Mouse (Mus musculus): Measurements from ENCODE around the gene Pla2g4d. TPM values are rescaled to one million over a fixed set of nuclear protein-coding genes. Genes with fewer than 3 reads are reported as not detected.

Gene Pla2g4d
- polyA plus RNA-seq, 1 experiment from 2014 or later, result 0.45 TPM

DNA sequence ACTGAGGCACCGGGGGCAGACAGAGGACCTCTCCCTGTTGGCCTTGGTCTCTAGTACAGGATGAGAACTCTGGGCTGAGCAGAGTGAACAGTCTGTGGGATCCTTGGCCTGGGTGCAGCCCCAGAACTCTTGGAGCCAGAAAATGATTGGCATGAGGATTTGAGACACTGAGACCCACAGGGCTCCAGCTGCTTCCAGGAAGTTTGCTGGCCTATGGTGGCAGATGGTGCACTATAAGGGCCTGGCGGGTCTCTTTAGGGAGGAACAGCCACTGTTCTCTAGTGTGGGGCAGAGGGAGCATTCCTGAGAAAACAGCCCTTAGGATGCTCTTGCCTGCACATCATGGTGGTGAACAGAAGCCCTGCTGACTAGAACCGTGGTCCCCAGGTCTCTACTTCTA, 596 bp downstream of the Pla2g4d start:
- no peak overlapping the region for H3K9ac ChIP-seq
- peaks cover 7% of the 10 kb centered on the region; the same call in 1 of the 2 replicates for H3K4me1 ChIP-seq
- H3K36me3 ChIP-seq, result no peaks in the 10 kb centered on the region
- H3K4me3 ChIP-seq, result no peak overlapping the region
- H3K27me3 ChIP-seq, result no peaks in the 10 kb centered on the region
- no peak overlapping the region for H3K4me2 ChIP-seq
- ATAC-seq (ENCODE audit: insufficient number of reproducible peaks, low FRiP score, low TSS enrichment, low read depth), result no peak
- H3K9me3 ChIP-seq, result no peaks in the 10 kb centered on the region
- 69% methylated on average over 3 of the region's 3 CpGs for WGBS
- H3K27ac ChIP-seq, result no peak overlapping the region

- H3K4me3 ChIP-seq, result no peak overlapping the region
- WGBS, result 70% methylated on average over 4 of the region's 4 CpGs
- H3K4me1 ChIP-seq, result peaks cover 11% of the 10 kb centered on the region; the same call in 1 of the 2 replicates
- no peaks in the 10 kb centered on the region for H3K36me3 ChIP-seq
- no peak for ATAC-seq (ENCODE audit: insufficient number of reproducible peaks, low FRiP score, low TSS enrichment, low read depth)
- H3K27me3 ChIP-seq, result no peaks in the 10 kb centered on the region
- no peaks in the 10 kb centered on the region for H3K9me3 ChIP-seq
- no peak overlapping the region for H3K27ac ChIP-seq
- no peak overlapping the region for H3K4me2 ChIP-seq
- no peak overlapping the region for H3K9ac ChIP-seq
These were observed 3.4 kb downstream of the Pla2g4d start for GRCm38 (mm10) chr2:120285639-120286038.

GRCm38 (mm10) chr2:120284705-120285104, 4.3 kb downstream of the Pla2g4d start:
- no peak overlapping the region for H3K27ac ChIP-seq
- no peaks in the 10 kb centered on the region for H3K27me3 ChIP-seq
- no peak for ATAC-seq (ENCODE audit: insufficient number of reproducible peaks, low FRiP score, low TSS enrichment, low read depth)
- H3K36me3 ChIP-seq, result no peaks in the 10 kb centered on the region
- no peak overlapping the region for H3K9ac ChIP-seq
- no peaks in the 10 kb centered on the region for H3K9me3 ChIP-seq
- no peak overlapping the region for H3K4me3 ChIP-seq
- H3K4me1 ChIP-seq, result peaks cover 11% of the 10 kb centered on the region; the same call in 1 of the 2 replicates
- H3K4me2 ChIP-seq, result no peak overlapping the region

DNA sequence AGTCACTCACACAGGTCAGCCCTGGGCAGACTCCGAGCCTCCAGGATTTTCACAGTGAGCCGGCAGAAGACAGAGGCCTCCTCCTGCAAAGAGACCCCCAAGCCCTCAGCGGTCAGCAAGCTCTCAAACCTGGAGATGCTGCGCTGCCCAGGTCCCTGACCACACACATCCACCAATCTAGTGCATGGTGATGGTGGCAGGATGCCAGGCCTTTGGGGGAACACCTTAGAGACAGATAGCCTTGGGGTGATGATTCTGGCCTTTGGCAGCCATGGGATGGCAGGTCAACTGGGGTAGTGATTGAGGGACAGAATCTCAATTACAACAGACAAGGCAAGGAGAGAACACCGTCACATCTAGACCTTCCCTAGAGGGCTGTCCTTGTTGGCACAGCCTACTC, 4.9 kb downstream of the Pla2g4d start:
- no peaks in the 10 kb centered on the region for H3K36me3 ChIP-seq
- H3K27me3 ChIP-seq, result no peaks in the 10 kb centered on the region
- H3K9ac ChIP-seq, result no peak overlapping the region
- no peak overlapping the region for H3K4me2 ChIP-seq
- H3K27ac ChIP-seq, result no peak overlapping the region
- no peak for ATAC-seq (ENCODE audit: insufficient number of reproducible peaks, low FRiP score, low TSS enrichment, low read depth)
- H3K4me3 ChIP-seq, result no peak overlapping the region
- no peaks in the 10 kb centered on the region for H3K9me3 ChIP-seq
- WGBS, result 79% methylated on average over 5 of the region's 5 CpGs
- H3K4me1 ChIP-seq, result peaks cover 11% of the 10 kb centered on the region; the same call in 1 of the 2 replicates

DNA sequence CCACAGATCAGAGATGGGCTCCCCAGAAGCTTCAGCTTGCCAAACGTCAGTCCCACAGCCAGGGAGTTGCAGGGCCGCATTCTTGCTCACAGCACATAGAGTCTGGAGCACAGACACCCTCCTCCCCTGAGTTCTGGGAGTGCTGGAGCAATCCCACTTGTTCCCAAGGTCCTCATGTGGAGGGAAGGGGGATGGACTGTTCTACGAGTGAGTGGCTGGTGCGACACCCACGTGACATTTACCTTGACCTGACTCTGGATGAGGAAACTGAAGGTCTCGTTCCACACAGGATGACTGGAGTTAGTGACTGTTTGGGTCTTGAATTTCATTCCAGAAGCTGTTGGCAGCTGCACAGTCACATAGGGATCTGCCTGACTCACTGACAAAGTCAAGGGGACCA, 5.4 kb downstream of the Pla2g4d start:
- H3K27me3 ChIP-seq, result no peaks in the 10 kb centered on the region
- H3K27ac ChIP-seq, result peak overlapping the region; percentile 47
- 31% methylated on average over 6 of the region's 6 CpGs for WGBS
- ATAC-seq (ENCODE audit: insufficient number of reproducible peaks, low FRiP score, low TSS enrichment, low read depth), result no peak
- H3K4me3 ChIP-seq, result no peak overlapping the region
- no peak overlapping the region for H3K9ac ChIP-seq
- peaks cover 11% of the 10 kb centered on the region; the same call in 1 of the 2 replicates for H3K4me1 ChIP-seq
- H3K36me3 ChIP-seq, result no peaks in the 10 kb centered on the region
- no peak overlapping the region for H3K4me2 ChIP-seq
- H3K9me3 ChIP-seq, result no peaks in the 10 kb centered on the region

- no peaks in the 10 kb centered on the region for H3K27me3 ChIP-seq
- 55% methylated on average over 3 of the region's 3 CpGs for WGBS
- H3K36me3 ChIP-seq, result no peaks in the 10 kb centered on the region
- H3K9ac ChIP-seq, result no peak overlapping the region
- H3K4me1 ChIP-seq, result peaks cover 11% of the 10 kb centered on the region; the same call in 1 of the 2 replicates
- no peak overlapping the region for H3K4me3 ChIP-seq
- no peak for ATAC-seq (ENCODE audit: insufficient number of reproducible peaks, low FRiP score, low TSS enrichment, low read depth)
- H3K27ac ChIP-seq, result no peak overlapping the region
- no peak overlapping the region for H3K4me2 ChIP-seq
- H3K9me3 ChIP-seq, result no peaks in the 10 kb centered on the region
These were observed 7.8 kb downstream of the Pla2g4d start for GRCm38 (mm10) chr2:120281221-120281620.

DNA sequence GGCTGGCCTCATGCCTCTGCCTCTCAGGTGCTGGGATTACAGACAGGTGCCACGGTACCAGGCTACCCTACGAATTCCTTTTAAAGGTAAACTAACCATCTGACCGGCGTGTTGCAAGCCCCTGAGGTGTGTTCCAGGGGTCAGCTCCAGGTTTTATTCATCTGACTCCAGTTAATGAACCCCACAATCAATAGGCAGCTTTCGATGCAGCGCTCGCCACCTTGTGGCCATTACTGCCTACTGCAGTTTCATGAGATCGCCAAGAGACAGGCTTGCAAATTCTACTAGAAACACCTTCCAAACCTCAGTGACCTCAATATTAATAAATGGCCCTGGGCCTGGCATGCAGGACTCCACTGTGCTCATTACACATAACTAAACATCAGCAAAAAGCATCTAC, 9.0 kb downstream of the Pla2g4d start:
- H3K4me2 ChIP-seq, result no peak overlapping the region
- H3K9me3 ChIP-seq, result no peaks in the 10 kb centered on the region
- no peaks in the 10 kb centered on the region for H3K36me3 ChIP-seq
- H3K27ac ChIP-seq, result no peak overlapping the region
- H3K4me3 ChIP-seq, result no peak overlapping the region
- WGBS, result 17% methylated on average over 8 of the region's 8 CpGs
- no peaks in the 10 kb centered on the region for H3K27me3 ChIP-seq
- H3K9ac ChIP-seq, result no peak overlapping the region
- ATAC-seq (ENCODE audit: insufficient number of reproducible peaks, low FRiP score, low TSS enrichment, low read depth), result no peak
- peaks cover 11% of the 10 kb centered on the region; the same call in 1 of the 2 replicates for H3K4me1 ChIP-seq

GRCm38 (mm10) chr2:120276951-120277350, 12.0 kb downstream of the Pla2g4d start:
- no peak overlapping the region for H3K4me3 ChIP-seq
- H3K36me3 ChIP-seq, result no peaks in the 10 kb centered on the region
- H3K4me2 ChIP-seq, result no peak overlapping the region
- no peak for ATAC-seq (ENCODE audit: insufficient number of reproducible peaks, low FRiP score, low TSS enrichment, low read depth)
- H3K9ac ChIP-seq, result no peak overlapping the region
- H3K27me3 ChIP-seq, result no peaks in the 10 kb centered on the region
- no peak overlapping the region for H3K27ac ChIP-seq
- 76% methylated on average over 4 of the region's 4 CpGs for WGBS
- no peaks in the 10 kb centered on the region for H3K9me3 ChIP-seq
- no peaks in the 10 kb centered on the region for H3K4me1 ChIP-seq

GRCm38 (mm10) chr2:120268635-120269034, 20.4 kb downstream of the Pla2g4d start:
- Histone ChIP-seq H3K27ac (no peak overlapping the region), H3K4me2 (0 out of 2 replicates have a peak overlapping the region, but pooled peaks have one; percentile 15), H3K36me3 (no peaks in the 10 kb centered on the region), H3K27me3 (no peaks in the 10 kb centered on the region), H3K4me1 (peaks cover 7% of the 10 kb centered on the region), H3K9ac (no peak overlapping the region), H3K4me3 (no peak overlapping the region), H3K9me3 (no peaks in the 10 kb centered on the region)
- 0 out of 2 replicates have a peak, but pooled peaks have one; percentile 30 for ATAC-seq (ENCODE audit: insufficient number of reproducible peaks, low FRiP score, low TSS enrichment, low read depth)
- WGBS, result 3% methylated on average over 9 of the region's 9 CpGs

- H3K9ac ChIP-seq, result no peak overlapping the region
- no peak overlapping the region for H3K4me2 ChIP-seq
- no peaks in the 10 kb centered on the region for H3K27me3 ChIP-seq
- H3K27ac ChIP-seq, result no peak overlapping the region
- H3K4me3 ChIP-seq, result no peak overlapping the region
- H3K4me1 ChIP-seq, result peaks cover 7% of the 10 kb centered on the region
- no peaks in the 10 kb centered on the region for H3K9me3 ChIP-seq
- H3K36me3 ChIP-seq, result no peaks in the 10 kb centered on the region
- ATAC-seq (ENCODE audit: insufficient number of reproducible peaks, low FRiP score, low TSS enrichment, low read depth), result no peak
- WGBS, result 50% methylated on average over 6 of the region's 6 CpGs
These were observed 23.5 kb downstream of the Pla2g4d start for GRCm38 (mm10) chr2:120265523-120265922.

DNA sequence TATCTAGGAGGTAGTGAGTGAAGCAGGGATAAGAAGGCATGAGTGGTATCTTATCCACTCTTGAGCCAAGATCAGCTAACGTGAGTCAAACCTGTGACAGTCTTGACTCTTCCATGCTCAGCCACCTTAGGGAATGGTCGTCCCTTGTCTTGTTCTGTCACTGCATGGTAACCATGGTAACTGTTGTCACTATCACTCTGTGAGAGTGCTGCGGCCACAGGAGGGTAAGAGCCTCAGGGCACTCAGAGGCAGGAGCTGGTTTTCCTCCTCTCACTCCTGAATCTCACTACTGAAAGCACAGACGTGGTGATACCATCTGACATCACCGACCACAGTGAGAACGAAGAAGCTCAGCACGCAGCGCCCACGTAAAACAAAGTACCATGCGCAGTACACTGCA, 24.1 kb downstream of the Pla2g4d start:
- 52% methylated on average over 10 of the region's 10 CpGs for WGBS
- Histone ChIP-seq H3K36me3 (no peaks in the 10 kb centered on the region), H3K27me3 (no peaks in the 10 kb centered on the region), H3K9me3 (no peaks in the 10 kb centered on the region), H3K4me2 (no peak overlapping the region), H3K4me3 (no peak overlapping the region), H3K9ac (no peak overlapping the region), H3K4me1 (peaks cover 7% of the 10 kb centered on the region), H3K27ac (no peak overlapping the region)
- ATAC-seq (ENCODE audit: insufficient number of reproducible peaks, low FRiP score, low TSS enrichment, low read depth), result no peak

DNA sequence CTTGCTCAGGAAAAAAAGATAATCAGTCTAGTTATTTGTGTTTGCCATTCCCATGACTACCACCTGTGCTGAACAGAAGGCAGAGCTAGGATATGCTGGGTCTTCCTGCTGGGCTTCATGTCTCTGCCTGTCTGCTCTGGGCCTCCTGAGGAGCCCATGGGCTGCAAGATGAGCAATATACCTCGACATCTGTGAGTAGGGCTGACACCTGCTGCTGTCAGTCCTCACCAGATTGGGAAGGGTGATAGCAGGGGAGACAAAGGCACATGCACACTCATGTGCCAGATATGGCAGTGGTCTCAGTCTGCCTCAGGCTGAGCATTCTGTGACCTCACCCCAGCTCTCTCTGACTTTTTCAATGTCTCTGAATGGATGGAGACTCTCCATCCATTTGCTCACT, 26.1 kb downstream of the Pla2g4d start:
- Histone ChIP-seq H3K9ac (no peak overlapping the region), H3K27me3 (no peaks in the 10 kb centered on the region), H3K9me3 (no peaks in the 10 kb centered on the region), H3K4me2 (no peak overlapping the region), H3K27ac (no peak overlapping the region), H3K4me1 (no peaks in the 10 kb centered on the region), H3K4me3 (no peak overlapping the region), H3K36me3 (no peaks in the 10 kb centered on the region)
- no peak for ATAC-seq (ENCODE audit: insufficient number of reproducible peaks, low FRiP score, low TSS enrichment, low read depth)
- WGBS, result 33% methylated on average over 1 of the region's 1 CpGs

- H3K4me2 ChIP-seq, result no peak overlapping the region
- H3K4me3 ChIP-seq, result no peak overlapping the region
- H3K27ac ChIP-seq, result no peak overlapping the region
- 58% methylated on average over 3 of the region's 3 CpGs for WGBS
- H3K4me1 ChIP-seq, result no peaks in the 10 kb centered on the region
- no peak overlapping the region for H3K9ac ChIP-seq
- H3K9me3 ChIP-seq, result no peaks in the 10 kb centered on the region
- H3K27me3 ChIP-seq, result no peaks in the 10 kb centered on the region
- ATAC-seq (ENCODE audit: insufficient number of reproducible peaks, low FRiP score, low TSS enrichment, low read depth), result no peak
- H3K36me3 ChIP-seq, result no peaks in the 10 kb centered on the region
These were observed 27.7 kb downstream of the Pla2g4d start for GRCm38 (mm10) chr2:120261346-120261745.
